Mouse (Mus musculus): ENCODE measurements at regions not wholly inside any gene's neighbourhood (a gene's known extent, or its start where the extent isn't known, plus 50 kb on each side); places are given as distances from the start of the nearest gene placed in this dataset.

DNA sequence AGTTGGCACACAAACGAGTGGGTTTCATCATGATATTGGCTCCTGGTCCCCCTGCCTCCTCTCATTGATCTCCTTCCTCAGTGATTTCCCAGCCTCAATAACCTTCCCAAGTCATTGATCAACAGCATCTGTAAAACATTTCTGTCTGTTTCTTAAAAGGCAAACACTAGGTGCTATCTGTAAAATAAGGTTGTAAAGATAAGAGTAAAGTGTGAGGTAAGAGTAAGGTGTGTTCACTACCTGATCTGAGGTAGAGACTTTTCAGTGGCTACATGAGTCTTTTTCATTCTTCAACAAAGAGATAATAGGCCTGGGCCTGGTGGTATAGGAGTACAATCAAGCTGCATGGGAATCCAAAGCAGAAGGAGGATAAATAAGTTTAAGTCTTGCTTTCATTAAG is 55.7 kb downstream of the Plk2 start:
- no peak for DNase-seq (ENCODE audit: low spot score)

DNA sequence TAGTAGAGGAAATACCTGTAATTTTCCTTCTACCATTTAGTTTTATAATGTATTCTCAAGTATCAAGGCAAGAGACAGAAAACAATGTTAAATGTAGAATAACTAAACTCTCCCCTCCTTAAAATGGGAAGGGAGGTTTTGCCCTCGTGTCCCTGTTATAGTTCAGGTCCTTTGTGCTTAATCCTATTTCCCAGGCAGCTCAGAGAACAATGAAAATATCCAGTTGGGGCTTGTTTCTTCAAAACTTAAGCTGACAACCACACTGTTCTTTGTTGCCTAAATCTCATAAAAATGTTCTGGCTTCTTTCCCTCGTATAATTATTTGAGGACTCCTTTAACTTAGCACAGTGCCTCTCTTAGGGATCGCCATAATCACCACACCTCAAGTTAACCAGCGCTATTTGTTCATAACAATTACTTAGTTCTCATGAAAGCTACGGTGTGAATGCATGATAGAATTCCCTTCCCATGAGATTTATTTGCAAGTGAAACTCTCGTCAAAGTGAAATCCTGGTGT is 57.2 kb downstream of the Plk2 start:
- DNase-seq (ENCODE audit: low spot score), result no peak

DNA sequence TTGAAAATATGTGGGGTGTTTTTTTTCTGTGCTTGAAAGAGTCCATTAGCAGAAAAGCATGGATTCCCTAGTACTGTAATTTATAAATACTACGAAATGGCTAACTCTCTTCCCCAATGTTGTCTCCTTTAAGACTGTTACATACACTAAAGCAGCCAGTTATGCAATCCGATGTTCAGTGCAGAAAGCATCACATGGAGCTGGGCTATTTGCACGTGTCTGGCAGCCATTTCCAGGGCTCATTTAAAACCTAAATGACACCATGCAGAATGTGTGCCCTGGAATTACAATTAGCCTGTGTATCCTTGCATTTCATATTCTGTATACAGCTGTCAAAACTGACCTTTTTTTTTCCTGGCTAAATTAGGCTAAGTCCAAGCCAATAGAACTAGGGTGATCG is 60.2 kb downstream of the Plk2 start:
- DNase-seq (ENCODE audit: low spot score), result no peak

DNA sequence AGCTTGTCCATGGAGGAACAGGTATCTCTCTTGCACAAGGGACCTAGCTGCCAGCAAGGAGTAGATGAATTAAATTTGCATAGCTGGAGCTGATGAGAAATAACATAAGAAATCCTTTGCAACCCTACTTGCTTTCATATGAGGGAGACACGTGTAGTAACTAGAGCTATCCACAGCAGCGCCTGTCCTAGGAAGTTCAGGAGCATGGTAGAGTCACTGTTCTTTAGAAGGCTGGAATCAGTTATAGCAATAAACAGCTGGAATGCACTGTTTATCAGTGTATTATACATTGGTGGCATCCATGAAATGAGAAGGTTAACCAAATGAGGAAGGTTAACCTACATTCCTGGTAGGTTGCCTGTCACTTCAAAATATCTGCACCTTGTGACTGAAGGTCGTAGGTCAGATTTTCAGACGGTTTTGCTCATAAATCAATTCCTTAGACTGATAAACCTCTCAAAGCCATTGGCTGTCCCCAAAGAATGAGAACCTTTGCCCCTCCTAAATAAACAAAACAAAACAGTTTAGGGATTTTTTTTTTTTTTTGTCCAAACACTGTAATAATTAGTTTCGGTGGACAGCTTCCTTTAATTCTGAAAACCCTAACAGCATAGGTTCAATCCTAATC is 60.8 kb downstream of the Plk2 start:
- DNase-seq (ENCODE audit: low spot score), result no peak

DNA sequence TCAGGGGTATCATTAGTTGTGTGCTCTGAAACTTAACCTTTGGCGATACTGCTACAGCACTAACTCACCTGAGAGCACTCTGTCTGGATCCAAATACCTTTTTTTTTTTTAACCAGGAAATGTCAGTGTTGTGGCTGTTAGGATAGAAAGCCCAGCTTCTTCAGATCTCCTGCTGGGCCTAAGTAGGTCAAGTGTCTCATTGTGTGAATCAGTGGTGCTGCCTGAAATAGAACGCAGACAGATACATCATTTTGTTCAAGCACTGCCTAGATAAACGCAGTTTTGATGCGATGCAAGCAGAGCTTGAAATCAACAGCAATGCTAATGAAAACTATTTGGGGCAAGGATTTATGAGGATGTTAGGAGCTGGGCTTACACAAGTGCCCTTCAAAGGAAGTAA is 63.9 kb downstream of the Plk2 start:
- no peak for DNase-seq (ENCODE audit: low spot score)

DNA sequence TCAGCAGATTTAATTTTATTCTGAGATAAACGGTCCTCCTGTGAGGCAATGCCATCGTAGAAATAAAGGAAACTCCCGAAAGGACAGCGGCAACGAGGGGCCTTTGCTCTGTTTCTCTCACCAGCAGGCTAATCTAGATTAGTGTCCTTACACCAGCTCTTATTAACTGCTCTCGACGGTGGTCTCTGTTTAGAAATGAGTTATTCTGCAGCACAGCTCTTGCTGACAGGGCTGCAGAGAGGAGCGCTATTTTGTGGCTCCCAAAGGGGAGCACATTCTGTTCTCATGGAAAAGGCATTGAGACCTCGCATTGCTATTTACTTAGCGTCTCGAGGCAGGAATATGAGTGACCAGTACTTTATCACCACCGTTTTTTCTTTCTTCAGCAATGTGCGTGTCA is 66.7 kb downstream of the Plk2 start:
- no peak for DNase-seq (ENCODE audit: low spot score)

DNA sequence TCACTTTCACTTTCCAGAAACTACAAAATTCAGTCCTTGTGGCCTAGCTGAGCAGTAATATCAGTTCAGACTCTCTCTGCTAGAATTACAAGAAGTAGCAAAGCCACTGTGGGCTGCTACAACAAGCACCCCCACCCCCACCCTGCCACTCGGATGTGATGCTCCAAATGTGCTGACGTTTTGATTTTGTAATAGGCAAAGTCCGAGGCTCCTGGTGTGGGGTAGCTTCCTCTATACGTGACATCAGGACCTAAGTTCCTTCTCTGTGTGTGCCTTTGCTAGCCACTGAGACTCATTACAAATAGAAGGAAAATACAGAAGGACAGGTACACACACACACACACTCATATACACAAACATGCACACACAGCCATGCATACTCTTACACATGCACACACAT is 76.7 kb downstream of the Plk2 start:
- DNase-seq (ENCODE audit: low spot score), result no peak

DNA sequence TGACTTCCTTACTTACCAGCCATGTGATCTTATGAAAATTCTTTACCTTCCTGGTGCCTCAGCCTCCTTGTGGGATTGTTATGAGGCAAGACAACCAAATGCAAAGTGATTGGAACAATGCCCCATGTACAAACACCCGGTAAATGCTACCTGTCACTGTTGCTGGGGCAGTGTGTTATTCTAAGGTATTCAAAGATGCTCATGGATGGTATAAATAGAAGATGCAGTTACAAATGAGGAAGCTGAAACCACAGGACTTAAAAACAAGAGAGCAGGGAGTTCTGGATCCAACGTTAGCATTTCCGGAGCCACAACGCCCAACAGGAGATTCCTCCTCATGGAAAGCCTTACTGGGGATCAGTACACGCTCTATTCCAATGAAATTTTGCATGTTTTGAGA is 82.9 kb downstream of the Plk2 start:
- no peak for DNase-seq (ENCODE audit: low spot score)

DNA sequence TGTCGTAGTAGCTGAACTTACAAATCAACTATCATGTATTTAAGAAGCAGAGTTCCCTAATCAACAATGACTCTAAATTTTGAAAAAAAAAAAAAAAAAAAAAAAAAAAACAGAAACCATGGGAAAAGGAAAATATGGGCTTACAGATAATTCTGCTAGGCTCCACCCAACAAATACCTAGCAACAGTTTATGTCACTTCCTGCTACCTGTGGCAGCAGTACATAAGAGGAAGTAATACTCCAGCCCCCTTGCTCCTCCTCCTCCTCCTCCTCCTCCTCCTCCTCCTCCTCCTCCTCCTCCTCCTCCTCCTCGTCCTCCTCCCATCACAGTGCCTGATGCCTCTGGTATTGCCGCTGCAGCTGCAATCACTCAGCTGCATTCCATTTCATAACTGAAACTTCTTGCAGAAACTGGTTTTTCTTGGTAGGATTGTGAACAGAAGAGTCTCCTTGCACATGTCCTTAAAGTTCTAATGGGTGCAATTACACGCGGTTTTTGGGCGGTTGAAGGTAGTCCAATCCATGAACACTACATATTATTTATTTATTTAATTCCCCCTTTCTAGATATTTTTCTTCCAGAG is 89.6 kb downstream of the Plk2 start:
- DNase-seq (ENCODE audit: low spot score), result no peak

DNA sequence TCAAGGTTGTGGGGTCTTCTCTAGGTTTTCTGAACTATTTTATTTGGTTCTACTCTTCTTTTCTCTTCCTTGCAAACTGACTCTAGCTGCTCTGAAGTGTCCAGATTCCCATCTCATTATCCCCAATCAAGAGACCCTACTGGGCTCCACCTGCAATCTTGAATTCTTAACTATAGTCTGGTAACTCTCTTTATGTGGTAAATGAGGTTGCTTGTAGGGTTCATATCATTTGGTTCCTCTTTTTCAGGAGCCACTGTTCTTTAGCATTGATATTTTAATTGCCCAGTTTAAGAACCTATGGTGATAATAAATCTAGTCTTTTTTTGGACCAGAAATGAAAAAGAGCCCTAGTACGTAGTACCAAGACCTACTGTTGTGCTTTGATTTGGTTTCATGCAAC is 90.7 kb downstream of the Plk2 start:
- DNase-seq (ENCODE audit: low spot score), result no peak

DNA sequence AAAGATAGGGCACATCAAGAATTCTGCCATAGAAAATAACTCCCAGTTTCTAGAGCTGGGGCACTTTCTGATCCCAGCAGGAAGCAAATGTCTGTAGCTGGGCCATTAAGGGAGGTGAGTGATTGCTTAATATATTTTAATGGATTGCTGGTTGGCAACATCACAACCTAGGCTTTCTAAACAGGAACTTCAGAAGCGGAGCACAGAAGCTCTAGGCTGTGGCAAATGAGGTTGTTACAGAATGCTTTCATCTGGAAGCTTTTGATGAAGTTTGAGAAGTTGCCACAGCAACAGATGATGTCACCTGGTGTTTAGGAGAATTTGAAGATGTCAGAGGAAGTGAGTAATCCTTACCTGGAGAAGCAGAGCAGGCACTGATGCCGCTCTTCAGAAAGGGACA is 95.3 kb downstream of the Plk2 start:
- no peak for DNase-seq (ENCODE audit: low spot score)

DNA sequence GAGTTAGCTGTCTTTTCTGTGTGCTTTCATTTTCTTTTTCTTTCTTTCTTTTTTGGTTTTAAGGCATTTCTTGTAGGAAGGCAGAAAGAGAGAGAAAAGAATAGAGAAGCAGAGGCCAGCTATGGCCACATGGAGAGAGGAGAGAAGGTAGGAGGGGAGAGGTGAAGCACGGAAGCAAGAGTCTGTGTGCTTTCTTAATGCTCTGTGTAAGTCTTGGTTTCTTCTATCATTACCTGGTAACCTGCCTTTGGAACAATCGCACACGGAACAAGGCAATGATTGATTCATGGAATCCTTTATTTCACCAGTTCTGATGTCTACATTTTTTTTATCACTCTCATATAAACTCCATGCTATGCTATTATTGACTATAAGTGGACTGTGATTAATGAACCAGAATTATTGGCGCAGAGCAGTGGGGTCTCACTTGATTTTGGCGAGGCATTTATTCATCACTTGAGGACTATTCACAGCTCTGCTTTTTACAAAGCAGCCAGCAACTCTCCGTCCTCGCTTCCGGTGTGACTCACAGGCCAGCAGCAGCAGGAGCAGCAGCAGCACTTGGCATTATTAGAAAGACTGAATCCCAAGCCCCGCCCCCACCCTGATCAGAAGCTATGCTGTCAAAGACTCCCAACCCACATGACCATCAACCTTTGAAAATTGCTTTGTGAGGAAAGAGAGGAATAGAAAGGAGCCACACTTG is 97.6 kb downstream of the Plk2 start:
- no peak for DNase-seq (ENCODE audit: low spot score)

DNA sequence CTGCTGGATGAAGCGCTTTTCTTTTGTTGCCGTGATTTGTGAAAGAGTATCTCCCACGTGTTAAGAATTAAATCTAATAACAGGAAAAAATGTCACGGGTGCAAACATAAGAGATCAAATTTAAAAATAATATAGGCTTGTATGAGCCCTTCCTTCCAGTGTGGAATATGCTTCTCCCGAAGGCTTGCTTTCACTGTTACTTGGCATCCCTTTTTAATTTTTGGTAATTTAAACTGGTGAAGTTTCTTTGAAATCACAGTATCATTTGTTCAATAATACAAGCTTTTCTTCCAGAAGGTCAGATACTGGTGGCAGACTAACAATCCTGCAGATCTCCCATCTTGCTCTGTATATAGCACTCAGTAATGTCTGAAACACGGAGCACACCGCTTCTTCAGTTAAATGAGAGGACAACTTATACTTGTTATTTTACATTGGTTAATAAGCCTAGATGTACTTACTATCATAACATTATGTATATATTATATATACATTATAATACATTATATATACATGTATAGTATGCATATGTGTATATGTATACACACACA is 98.2 kb downstream of the Plk2 start:
- DNase-seq (ENCODE audit: low spot score), result no peak

DNA sequence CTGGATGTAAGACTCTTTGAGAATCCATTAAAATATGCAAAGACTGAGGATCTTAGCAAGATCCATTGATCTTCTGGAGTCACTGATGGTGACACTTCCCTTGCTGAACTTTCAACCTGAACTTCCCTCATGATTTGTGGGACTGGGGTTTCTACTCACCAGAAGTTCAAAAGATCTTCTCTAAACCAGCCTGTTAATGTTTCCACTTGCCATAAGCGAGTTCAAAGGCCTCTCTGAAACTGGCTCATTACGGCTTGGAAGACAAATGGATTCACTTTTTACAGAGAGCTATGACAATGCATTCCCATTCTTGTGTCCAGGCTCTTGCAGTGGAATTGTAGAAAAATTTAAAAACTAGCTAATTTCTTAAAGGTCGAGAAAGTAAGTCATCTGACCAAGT is 102.6 kb downstream of the Plk2 start:
- no peak for DNase-seq (ENCODE audit: low spot score)

DNA sequence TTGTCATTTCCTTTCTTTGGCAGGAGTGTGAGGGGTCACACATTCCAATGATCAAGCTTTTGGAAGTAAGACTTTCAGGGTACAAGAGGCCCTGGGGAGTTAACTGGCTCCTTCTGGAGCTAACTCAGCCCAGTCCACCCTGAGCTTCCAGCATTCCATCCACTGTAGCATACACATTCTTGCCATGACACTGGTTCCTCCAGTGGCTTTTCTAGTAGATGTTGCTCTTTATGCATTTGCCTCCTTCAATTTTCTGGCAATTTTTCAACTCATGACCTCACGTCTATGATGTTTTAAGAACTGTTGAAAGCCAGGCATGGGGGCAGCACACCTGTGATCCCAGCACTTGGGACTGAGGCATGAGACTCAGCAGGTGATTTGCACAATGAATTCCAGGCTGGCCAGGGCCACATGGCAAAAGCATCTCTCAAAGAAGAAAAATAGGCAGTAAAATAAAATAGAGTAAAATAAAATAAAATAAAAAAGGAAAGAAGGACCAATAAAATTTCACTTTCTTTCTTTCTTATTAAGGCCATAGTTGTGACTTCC is 113.0 kb downstream of the Plk2 start:
- no peak for DNase-seq (ENCODE audit: low spot score)

DNA sequence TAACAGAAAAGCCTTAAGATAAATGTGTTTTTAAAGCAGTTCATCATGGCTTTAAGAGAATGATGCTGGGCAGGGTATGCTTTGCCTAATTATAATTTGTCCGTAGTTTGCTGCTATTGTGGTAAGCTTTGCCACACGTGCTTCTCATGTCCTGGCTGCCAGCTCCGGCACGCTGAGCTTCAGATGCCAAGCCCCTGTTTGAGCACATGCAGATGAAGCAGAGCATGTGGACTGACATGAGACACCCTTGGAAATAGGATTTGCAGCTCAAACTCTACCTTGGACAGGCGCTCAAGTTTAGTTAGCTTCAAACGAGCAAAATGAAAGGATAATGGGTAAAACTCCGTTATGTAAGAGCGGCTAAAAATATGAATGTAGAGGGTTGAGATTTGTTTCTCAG is 123.1 kb downstream of the Plk2 start:
- DNase-seq (ENCODE audit: low spot score), result no peak

DNA sequence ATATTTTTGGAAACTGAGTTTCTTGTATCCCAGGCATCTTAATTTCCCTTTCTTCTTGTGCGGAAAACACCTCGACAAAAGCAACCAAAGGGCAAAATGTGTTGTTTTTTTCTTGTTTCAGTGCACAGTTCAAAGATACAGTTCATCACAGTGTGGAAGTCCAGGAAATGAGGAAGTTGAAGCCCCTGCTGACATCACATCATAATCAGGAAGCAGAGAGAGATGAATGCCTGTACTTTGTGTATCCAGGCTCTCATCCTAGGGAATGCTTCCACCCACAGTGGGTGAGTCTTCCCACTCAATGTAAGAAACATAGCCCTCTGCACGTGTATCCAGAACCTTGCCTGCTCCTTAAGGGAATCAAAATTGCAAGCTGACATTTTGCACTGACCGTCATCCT is 128.1 kb downstream of the Plk2 start:
- DNase-seq (ENCODE audit: low spot score), result no peak

DNA sequence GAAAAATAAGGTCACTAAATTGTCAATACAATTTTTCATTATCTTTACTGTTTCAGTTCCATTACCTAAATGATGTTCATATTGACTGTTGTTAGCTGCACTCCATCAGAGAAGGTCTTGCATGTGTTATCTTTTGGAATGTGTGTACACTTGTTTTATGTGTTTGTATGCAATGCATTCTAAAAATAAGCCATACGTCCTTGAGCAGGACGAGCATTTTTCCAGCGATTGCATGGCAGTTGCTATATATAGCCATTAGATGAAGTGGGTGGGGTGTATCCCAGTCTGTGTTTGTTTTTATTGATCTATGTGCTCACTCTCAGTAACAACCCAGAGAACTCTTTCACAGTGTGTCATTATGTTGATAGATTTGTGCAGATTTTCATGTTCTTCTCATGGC is 132.8 kb downstream of the Plk2 start:
- DNase-seq (ENCODE audit: low spot score), result no peak

DNA sequence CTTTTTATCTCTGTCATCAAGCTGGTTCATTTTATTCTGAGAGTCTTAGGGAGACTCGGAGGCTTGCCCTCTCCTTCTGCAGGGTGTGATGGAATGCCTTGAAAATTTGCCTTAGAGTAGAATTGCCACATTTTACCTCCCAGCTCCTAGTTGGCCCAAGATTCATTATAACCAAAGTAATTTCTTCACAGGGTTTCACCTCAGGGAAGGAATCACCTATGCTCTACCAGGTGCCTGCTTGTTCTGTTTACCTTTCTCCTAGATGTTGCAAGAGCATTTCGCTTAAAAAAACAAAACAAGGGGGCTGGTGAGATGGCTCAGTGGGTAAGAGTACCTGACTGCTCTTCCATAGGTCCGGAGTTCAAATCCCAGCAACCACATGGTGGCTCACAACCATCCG is 134.8 kb downstream of the Plk2 start:
- no peak for DNase-seq (ENCODE audit: low spot score)

DNA sequence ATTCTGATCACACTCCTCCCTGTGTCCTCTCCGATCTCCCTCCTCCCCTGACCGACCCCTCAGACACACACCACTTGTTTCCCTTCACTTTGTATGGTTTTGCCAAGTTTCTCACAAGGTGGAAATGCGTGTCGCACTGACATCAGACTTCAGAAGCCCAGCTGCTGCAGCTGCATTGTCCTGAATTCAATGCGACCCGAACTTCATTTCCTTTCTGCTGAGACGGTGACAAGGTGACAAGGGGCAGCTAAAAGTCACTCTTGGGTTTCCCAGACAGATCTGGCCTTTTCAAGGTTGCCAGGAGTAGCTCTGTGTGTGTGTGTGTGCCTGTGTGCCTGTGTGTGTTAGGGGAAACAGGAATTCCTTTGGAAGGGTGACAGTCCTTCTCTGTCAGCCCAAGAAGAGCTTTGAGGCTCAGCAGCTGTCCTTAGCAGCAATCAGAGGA is 139.5 kb downstream of the Plk2 start:
- peak; percentile 62 for DNase-seq (ENCODE audit: low spot score)

DNA sequence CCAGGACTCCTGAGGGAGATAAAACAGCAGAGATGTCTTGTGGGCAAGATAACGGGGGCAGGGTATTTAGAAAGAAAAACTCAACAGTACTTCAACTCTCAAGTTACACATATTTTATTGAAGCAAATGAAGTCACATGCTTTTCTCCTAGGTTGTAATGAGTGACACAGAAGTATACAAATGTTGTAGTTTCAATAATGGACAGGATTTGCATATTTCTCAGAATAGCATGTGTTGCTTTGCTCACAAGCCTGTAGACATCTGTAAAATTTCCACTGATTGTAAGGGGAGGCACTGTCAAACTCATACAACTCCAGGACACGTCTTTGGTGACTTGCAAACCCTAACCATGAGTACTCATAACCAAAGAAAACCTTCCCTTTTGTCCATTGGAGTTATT is 140.9 kb downstream of the Plk2 start:
- DNase-seq (ENCODE audit: low spot score), result no peak

DNA sequence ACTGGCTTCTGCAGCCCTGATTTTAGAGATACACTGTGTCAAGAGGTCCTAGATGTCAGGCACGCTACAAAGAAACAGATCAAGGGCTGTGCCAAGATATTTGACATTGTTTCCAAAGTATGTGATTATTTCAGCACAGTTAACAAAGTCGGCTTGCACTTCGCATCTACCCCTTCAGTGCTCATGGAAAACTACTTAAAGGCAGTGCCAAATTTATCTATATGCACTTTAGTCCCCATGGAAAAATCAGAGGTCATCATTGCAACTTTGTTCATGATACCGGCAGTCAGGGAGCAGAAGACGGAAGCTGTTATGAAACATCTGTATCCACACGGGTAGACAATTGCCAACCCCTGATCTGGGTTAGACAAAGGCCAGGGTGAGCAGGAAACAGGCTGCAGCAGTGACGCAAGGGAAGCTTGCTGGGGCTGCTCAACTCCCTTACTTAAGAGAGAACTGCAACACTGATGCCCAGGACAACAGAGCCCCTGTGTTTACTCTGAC is 143.2 kb downstream of the Plk2 start:
- peak; percentile 76 for DNase-seq (ENCODE audit: low spot score)
